Mouse (Mus musculus) ES-Bruce4 (cell line): ENCODE measurements around the gene Slc26a9.

Experiments
- CTCF ChIP-seq: IDR thresholded peaks from one replicate; pipeline ENCODE4 v1.8.1; 2011; ENCODE audit warnings: low read depth, low read length
- POLR2A ChIP-seq: IDR thresholded peaks from one replicate; pipeline ENCODE4 v1.8.1; 2011; ENCODE audit warnings: low read length; ENCODE audit not compliant: insufficient read depth

DNA sequence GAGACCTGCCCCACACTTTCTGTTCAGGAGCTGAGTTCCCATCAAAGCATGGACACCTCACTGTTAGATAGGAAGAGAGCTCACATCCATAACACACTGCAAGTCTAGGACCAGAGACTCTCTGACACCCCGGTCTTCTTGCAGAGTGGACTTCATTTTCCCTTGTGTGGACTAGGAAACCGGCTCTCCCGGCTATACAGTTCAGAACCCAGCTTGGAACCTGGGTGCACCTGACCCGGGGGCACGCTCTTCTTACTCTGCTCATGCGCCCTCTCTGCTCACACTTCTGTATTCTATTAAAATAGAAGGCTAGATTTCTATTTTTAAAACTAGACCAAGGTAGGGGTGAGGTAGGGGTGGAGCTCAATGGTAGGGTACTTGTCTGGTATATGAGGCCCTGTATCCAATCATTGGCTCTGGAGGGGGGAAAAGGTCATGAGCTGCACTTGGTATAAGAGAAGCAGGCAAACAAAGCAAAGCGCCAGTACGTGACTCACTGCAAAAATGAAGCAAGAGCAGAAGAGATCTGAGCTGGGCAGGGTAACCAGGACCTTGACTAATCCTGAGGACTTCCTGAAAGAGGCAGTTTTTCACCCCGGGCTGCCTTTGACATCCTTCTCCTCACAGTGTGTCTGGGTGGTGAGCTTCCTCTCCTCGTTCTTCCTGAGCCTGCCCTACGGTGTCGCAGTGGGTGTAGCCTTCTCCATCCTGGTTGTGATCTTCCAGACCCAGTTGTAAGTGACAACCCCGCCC lies 17.4 kb downstream of the Slc26a9 start:
- TF ChIP-seq POLR2A (no peak), CTCF (no peak)
